Mouse (Mus musculus) heart, adult 2 months (tissue): ENCODE measurements around the gene Caln1. TPM values are rescaled to one million over a fixed set of nuclear protein-coding genes. Genes with fewer than 3 reads are reported as not detected.

Source experiments
- DNase-seq, 2 experiments: peaks; one replicate each; pipeline ENCODE4 v3.0.0; 2021
- H3K27ac ChIP-seq: fragments of 200-600 bp; 2 replicates; pipeline ENCODE4 v1.8.1; 2022
- H3K27me3 ChIP-seq: fragments of 200-500 bp; 2 replicates; pipeline ENCODE4 v1.6.1; 2012; ENCODE audit warnings: mild to moderate bottlenecking, low read length, inconsistent platforms, mixed read lengths; ENCODE audit not compliant: control insufficient read depth, insufficient read depth
- H3K36me3 ChIP-seq: fragments of 200-500 bp; 2 replicates; pipeline ENCODE4 v1.6.1; 2012; ENCODE audit warnings: low read length, inconsistent platforms; ENCODE audit not compliant: control insufficient read depth, insufficient read depth
- H3K4me1 ChIP-seq: fragments of 200-500 bp; 2 replicates; pipeline ENCODE4 v1.6.1; 2011; ENCODE audit warnings: low read length; ENCODE audit not compliant: control insufficient read depth, insufficient read depth
- H3K4me3 ChIP-seq: fragments of 200-600 bp; 2 replicates; pipeline ENCODE4 v1.8.1; 2022
- H3K79me2 ChIP-seq: fragments of 200-500 bp; replicated peaks from 2 replicates; pipeline ENCODE4 v1.6.1; 2012; ENCODE audit warnings: mild to moderate bottlenecking, inconsistent platforms, low read length, moderate library complexity, mixed read lengths; ENCODE audit not compliant: control insufficient read depth, insufficient read depth
- H3K9ac ChIP-seq: fragments of 200-500 bp; 2 replicates; pipeline ENCODE4 v1.6.1; 2012; ENCODE audit warnings: low read depth, mild to moderate bottlenecking, control low read depth, inconsistent platforms, low read length, mixed read lengths
- CTCF ChIP-seq: fragments of 200-600 bp; IDR thresholded peaks from 2 replicates; pipeline ENCODE4 v1.8.1; 2022; ENCODE audit warnings: antibody characterized with exemption, mild to moderate bottlenecking, moderate library complexity
- EP300 ChIP-seq: fragments of 200-500 bp; IDR thresholded peaks from 2 replicates; pipeline ENCODE4 v1.6.1; 2011; ENCODE audit warnings: low read depth, low read length, control low read depth; ENCODE audit not compliant: insufficient read depth
- POLR2A ChIP-seq: fragments of 200-500 bp; IDR thresholded peaks from 2 replicates; pipeline ENCODE4 v1.6.1; 2011; ENCODE audit warnings: mild to moderate bottlenecking, low read depth, low read length, control low read depth; ENCODE audit not compliant: insufficient read depth
- WGBS: fragments of 180-500 bp; shearing (Covaris S2); methylation state at CpG from one replicate; pipeline ENCODE4 v1.1.7; 2018; 5-methylcytosine and 5-hydroxymethylcytosine counted together
- intact Hi-C: fragments of 180-260 bp; cut with DNase I; formaldehyde crosslinking; loops from one replicate; pipeline ENCODE4 v1.15.1; 2025
- polyA plus RNA-seq: library from polyadenylated mRNA; depleted of rRNA; stranded (reverse); fragments of >200 nt; gene quantifications from 2 replicates; pipeline ENCODE4 v1.2.3, GENCODE M21; 2012
- total RNA-seq, 2 experiments: library from RNA; stranded (reverse); gene quantifications; 2 replicates each; pipeline ENCODE4 v1.2.3; 2021

Gene Caln1
- total and polyA plus RNA-seq, 3 experiments = not detected

GRCm38 (mm10) chr5:130718385-130718784, 349.1 kb downstream of the Caln1 start:
- DNase-seq = no peak
- no peaks in the 10 kb centered on the region for H3K27me3 ChIP-seq
- 60% methylated on average over 9 of the region's 9 CpGs for WGBS

GRCm38 (mm10) chr5:130742171-130742570, 372.9 kb downstream of the Caln1 start:
- H3K27ac ChIP-seq = no peak overlapping the region
- H3K4me1 ChIP-seq = no peaks in the 10 kb centered on the region
- 78% methylated on average over 13 of the region's 13 CpGs for WGBS
- no peaks in the 10 kb centered on the region for H3K27me3 ChIP-seq
- H3K36me3 ChIP-seq = no peaks in the 10 kb centered on the region
- no peak overlapping the region for H3K9ac ChIP-seq
- intact Hi-C loops = no loop called here
- no peaks in the 10 kb centered on the region for H3K79me2 ChIP-seq
- TF ChIP-seq EP300 (no peak), POLR2A (no peak), CTCF (no peak)
- no peak for DNase-seq
- no peak overlapping the region for H3K4me3 ChIP-seq

More at GRCm38 (mm10) chr5:130718385-130718784, 349.1 kb downstream of the Caln1 start:
- H3K4me3 ChIP-seq = no peak overlapping the region
- H3K27ac ChIP-seq = no peak overlapping the region
- no peaks in the 10 kb centered on the region for H3K79me2 ChIP-seq
- H3K36me3 ChIP-seq = no peaks in the 10 kb centered on the region
- H3K4me1 ChIP-seq = no peaks in the 10 kb centered on the region
- H3K9ac ChIP-seq = no peak overlapping the region
- intact Hi-C loops = no loop called here
- TF ChIP-seq EP300 = no peak
- TF ChIP-seq POLR2A = no peak
- no peak for TF ChIP-seq CTCF

GRCm38 (mm10) chr5:130757517-130757916, 388.3 kb downstream of the Caln1 start:
- Histone ChIP-seq H3K9ac (no peak overlapping the region), H3K4me1 (no peaks in the 10 kb centered on the region), H3K27ac (no peak overlapping the region), H3K4me3 (no peak overlapping the region), H3K36me3 (no peaks in the 10 kb centered on the region), H3K79me2 (no peaks in the 10 kb centered on the region), H3K27me3 (no peaks in the 10 kb centered on the region)
- DNase-seq = no peak
- WGBS = 85% methylated on average over 3 of the region's 3 CpGs
- intact Hi-C loops = no loop called here
- TF ChIP-seq POLR2A (no peak), CTCF (peak; percentile 29)

GRCm38 (mm10) chr5:130765784-130766183, 396.5 kb downstream of the Caln1 start:
- intact Hi-C loops = no loop called here
- WGBS = 74% methylated on average over 6 of the region's 6 CpGs
- no peak overlapping the region for H3K9ac ChIP-seq
- H3K27ac ChIP-seq = no peak overlapping the region
- H3K36me3 ChIP-seq = no peaks in the 10 kb centered on the region
- DNase-seq = no peak
- TF ChIP-seq EP300 (no peak), POLR2A (no peak), CTCF (no peak)
- H3K79me2 ChIP-seq = no peaks in the 10 kb centered on the region
- no peak overlapping the region for H3K4me3 ChIP-seq
- no peaks in the 10 kb centered on the region for H3K27me3 ChIP-seq
- no peaks in the 10 kb centered on the region for H3K4me1 ChIP-seq

- Histone ChIP-seq H3K27me3 (no peaks in the 10 kb centered on the region), H3K4me1 (no peaks in the 10 kb centered on the region), H3K9ac (no peak overlapping the region), H3K27ac (no peak overlapping the region), H3K79me2 (no peaks in the 10 kb centered on the region), H3K4me3 (no peak overlapping the region), H3K36me3 (no peaks in the 10 kb centered on the region)
- WGBS = 67% methylated on average over 5 of the region's 5 CpGs
- intact Hi-C loops = no loop called here
- no peak for DNase-seq
- TF ChIP-seq CTCF (no peak), POLR2A (no peak), EP300 (no peak)
Measured at GRCm38 (mm10) chr5:130771061-130771741, 401.9 kb downstream of the Caln1 start.

- TF ChIP-seq POLR2A (no peak), EP300 (no peak), CTCF (no peak)
- WGBS = 84% methylated on average over 6 of the region's 6 CpGs
- intact Hi-C loops = no loop called here
Measured at GRCm38 (mm10) chr5:130772491-130772890, 403.2 kb downstream of the Caln1 start.

More at GRCm38 (mm10) chr5:130772491-130772890, 403.2 kb downstream of the Caln1 start:
- H3K27ac ChIP-seq = no peak overlapping the region
- no peaks in the 10 kb centered on the region for H3K4me1 ChIP-seq
- no peak for DNase-seq
- no peak overlapping the region for H3K9ac ChIP-seq
- no peak overlapping the region for H3K4me3 ChIP-seq
- H3K27me3 ChIP-seq = no peaks in the 10 kb centered on the region
- H3K79me2 ChIP-seq = no peaks in the 10 kb centered on the region
- H3K36me3 ChIP-seq = no peaks in the 10 kb centered on the region
